Mouse (Mus musculus) CH12.LX (cell line): Measurements from ENCODE around the gene Padi1.

Experiments
- CTCF ChIP-seq, 2 experiments: IDR thresholded peaks in 1 of 2; conservative IDR thresholded peaks in 1 of 2; 2 replicates each; pipeline ENCODE4 v1.5.1; 2011 to 2012; ENCODE audit warnings: low read depth in 2 of 2, low read length in 2 of 2, improper control_type of control experiment in 1 of 2, inconsistent platforms in 1 of 2, mild to moderate bottlenecking in 1 of 2, moderate library complexity in 1 of 2
- E2F4 ChIP-seq: IDR thresholded peaks from 2 replicates; pipeline ENCODE4 v1.6.1; 2011; ENCODE audit warnings: low read depth, low read length, improper control_type of control experiment; ENCODE audit not compliant: insufficient replicate concordance
- JUND ChIP-seq: conservative IDR thresholded peaks from 2 replicates; pipeline ENCODE4 v1.6.1; 2011; ENCODE audit warnings: low read depth, low read length, improper control_type of control experiment
- MAX ChIP-seq: IDR thresholded peaks from 2 replicates; pipeline ENCODE4 v1.6.1; 2011; ENCODE audit warnings: low read length, improper control_type of control experiment
- MAZ ChIP-seq: IDR thresholded peaks from 2 replicates; pipeline ENCODE4 v1.6.1; 2012; ENCODE audit warnings: low read depth, mild to moderate bottlenecking, inconsistent platforms, low read length, improper control_type of control experiment, moderate library complexity
- POLR2A ChIP-seq: IDR thresholded peaks from 2 replicates; pipeline ENCODE4 v1.6.1; 2011; ENCODE audit warnings: low read depth, mild to moderate bottlenecking, improper control_type of control experiment, low read length
- SMC3 ChIP-seq: IDR thresholded peaks from 2 replicates; pipeline ENCODE4 v1.6.1; 2011; ENCODE audit warnings: low read depth, low read length, improper control_type of control experiment
- UBTF ChIP-seq: IDR thresholded peaks from 2 replicates; pipeline ENCODE4 v1.6.1; 2012; ENCODE audit warnings: low read depth, mild to moderate bottlenecking, inconsistent platforms, low read length, improper control_type of control experiment, moderate library complexity
- USF1 ChIP-seq: IDR thresholded peaks from 2 replicates; pipeline ENCODE4 v1.6.1; 2014; ENCODE audit warnings: low read depth, mild to moderate bottlenecking, inconsistent platforms, low read length, improper control_type of control experiment

DNA sequence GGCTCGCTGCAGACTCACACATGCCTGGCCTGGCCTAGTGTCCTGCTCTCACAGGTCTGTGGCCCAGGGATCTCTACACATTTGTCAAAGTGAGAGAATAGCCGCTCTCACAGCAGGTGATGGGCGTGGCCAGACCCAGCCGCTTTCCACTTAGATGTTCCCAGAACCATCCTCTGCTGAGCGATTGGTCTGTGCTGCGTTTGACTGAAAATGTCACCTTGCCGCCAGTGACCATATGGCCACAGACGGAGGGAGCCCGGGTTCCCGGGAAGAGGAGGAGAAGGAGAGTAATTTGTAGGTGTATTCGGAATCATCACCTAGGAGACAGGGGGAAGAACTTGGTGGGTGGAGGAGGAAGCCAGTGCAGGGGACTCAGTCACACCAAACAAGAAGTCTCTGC lies 27.4 kb upstream of the Padi1 start:
- TF ChIP-seq SMC3 (no peak), JUND (no peak), CTCF (conservative IDR thresholded peaks at IDR 0.05 in 1 of 2, IDR thresholded peaks at IDR 0.05 in 1 of 2; ENCODE audit: low read depth in 2 of 2, low read length in 2 of 2) (no peak), UBTF (no peak), MAX (no peak), USF1 (no peak), MAZ (no peak), POLR2A (no peak), E2F4 (no peak)
